Mouse (Mus musculus) heart, embryonic 14.5 days (tissue): Measurements from ENCODE around the gene Hist1h1c. TPM values are rescaled to one million over a fixed set of nuclear protein-coding genes. Genes with fewer than 3 reads are reported as not detected.
"Not testable (repeated sequence)": the region's sequence is repeated elsewhere in the genome, so short reads cannot be mapped to it uniquely, and the experiment has no call there.

Source experiments
- ATAC-seq: fragments of 200-750 bp; cut with Nextera tagmentation; 2 replicates; pipeline ENCODE4 v1.8.0; 2017; ENCODE audit warnings: low read depth, moderate TSS enrichment; ENCODE audit not compliant: insufficient number of reproducible peaks, insufficient read depth, low FRiP score
- H3K27ac ChIP-seq, 2 experiments: fragments of 200-500 bp in 1 of 2; fragments of 300-500 bp in 1 of 2; sonication (generic) in 1 of 2; replicated peaks in 1 of 2; 2 replicates each; pipeline ENCODE4 v1.5.1; 2012 to 2014; ENCODE audit warnings: low read depth in 2 of 2, low read length in 2 of 2, control low read depth in 1 of 2, mild to moderate bottlenecking in 1 of 2, mixed read lengths in 1 of 2; ENCODE audit not compliant: control insufficient read depth in 1 of 2, insufficient read depth in 1 of 2
- H3K27me3 ChIP-seq: fragments of 300-500 bp; sonication (generic); 2 replicates; pipeline ENCODE4 v1.6.1; 2014; ENCODE audit warnings: mild to moderate bottlenecking, low read length, control low read depth; ENCODE audit not compliant: control insufficient read depth, insufficient read depth
- H3K36me3 ChIP-seq: fragments of 300-500 bp; sonication (generic); 2 replicates; pipeline ENCODE4 v1.6.1; 2014; ENCODE audit warnings: mild to moderate bottlenecking, control low read depth, low read length, mixed read lengths; ENCODE audit not compliant: control insufficient read depth, insufficient read depth
- H3K4me1 ChIP-seq, 2 experiments: fragments of 200-500 bp in 1 of 2; fragments of 300-500 bp in 1 of 2; sonication (generic) in 1 of 2; 2 replicates each; pipeline ENCODE4 v1.6.1; 2012 to 2014; ENCODE audit warnings: low read length in 2 of 2, control low read depth in 1 of 2, mixed read lengths in 1 of 2; ENCODE audit not compliant: control insufficient read depth in 2 of 2, insufficient read depth in 2 of 2
- H3K4me2 ChIP-seq: fragments of 300-500 bp; sonication (generic); 2 replicates; pipeline ENCODE4 v1.6.1; 2014; ENCODE audit warnings: mild to moderate bottlenecking, low read length
- H3K4me3 ChIP-seq, 2 experiments: fragments of 200-500 bp in 1 of 2; fragments of 300-500 bp in 1 of 2; sonication (generic) in 1 of 2; 2 replicates each; pipeline ENCODE4 v1.5.1; 2012 to 2014; ENCODE audit warnings: low read length in 2 of 2, mild to moderate bottlenecking in 2 of 2, control low read depth in 1 of 2, low read depth in 1 of 2, moderate library complexity in 1 of 2; ENCODE audit not compliant: control insufficient read depth in 1 of 2, insufficient read depth in 1 of 2
- H3K9ac ChIP-seq: fragments of 300-500 bp; sonication (generic); 2 replicates; pipeline ENCODE4 v1.6.1; 2014; ENCODE audit warnings: mild to moderate bottlenecking, low read length
- H3K9me3 ChIP-seq: fragments of 300-500 bp; sonication (generic); 2 replicates; pipeline ENCODE4 v1.6.1; 2016; ENCODE audit warnings: low read length, control low read depth; ENCODE audit not compliant: control insufficient read depth
- WGBS: fragments of 180-500 bp; shearing (Covaris S2); extraction: QIAGEN DNeasy Blood & Tissue Kit; methylation state at CpG from one replicate; pipeline ENCODE4 v1.1.7; 2014; 5-methylcytosine and 5-hydroxymethylcytosine counted together
- polyA plus RNA-seq: library from polyadenylated mRNA; unstranded; fragments of >200 nt; fragmentation: Nextera tagmentation; extraction: Ambion mirVana; gene quantifications from 2 replicates; pipeline ENCODE4 v1.2.1, GENCODE M21; 2014

Gene Hist1h1c
- polyA plus RNA-seq, 1 experiment from 2014 or later = 43.9 TPM

DNA sequence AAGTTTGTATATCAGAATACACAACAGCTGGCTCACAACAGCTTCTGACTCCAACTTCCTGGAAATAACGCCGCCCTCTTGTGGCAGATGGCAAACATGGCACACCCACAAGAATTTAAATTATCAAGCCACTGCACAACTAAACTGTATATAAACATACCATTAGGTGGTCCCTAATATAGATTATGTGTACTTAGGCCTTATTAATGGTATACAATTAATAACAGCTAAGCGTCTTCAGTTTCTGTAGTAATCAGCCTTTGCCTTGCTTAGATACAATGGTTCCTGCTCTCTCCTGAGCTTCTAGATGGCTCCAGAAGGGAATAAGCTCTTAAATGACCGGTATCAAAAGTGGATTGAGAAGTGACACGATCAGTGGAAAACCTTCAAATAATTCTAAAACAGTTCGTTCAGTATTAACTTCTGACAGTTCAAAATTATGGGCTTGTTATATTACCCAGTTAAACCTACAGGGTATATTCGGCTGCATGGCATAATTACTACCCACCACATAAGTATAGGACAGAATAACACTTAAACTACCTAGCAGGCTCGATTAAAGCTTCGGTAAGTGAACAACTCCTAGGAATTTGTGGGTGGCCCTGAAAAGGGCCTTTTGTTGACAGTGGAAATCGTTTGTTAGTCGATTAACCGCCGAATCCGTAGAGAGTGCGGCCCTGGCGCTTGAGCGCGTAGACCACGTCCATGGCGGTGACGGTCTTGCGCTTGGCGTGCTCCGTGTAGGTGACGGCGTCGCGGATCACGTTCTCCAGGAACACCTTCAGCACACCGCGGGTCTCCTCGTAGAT, 40.9 kb upstream of the Hist1h1c start:
- no peaks in the 10 kb centered on the region for H3K36me3 ChIP-seq
- H3K9me3 ChIP-seq = no peaks in the 10 kb centered on the region
- H3K9ac ChIP-seq = peak overlapping the region; percentile 80
- H3K27me3 ChIP-seq = no peaks in the 10 kb centered on the region
- H3K27ac ChIP-seq = peak overlapping the region; percentile 91 to 92
- no peak; the same call in 1 of the 2 replicates for ATAC-seq
- H3K4me3 ChIP-seq = peak overlapping the region; percentile 47 to 52
- H3K4me2 ChIP-seq = peak overlapping the region; percentile 83
- peaks cover 4 to 7% of the 10 kb centered on the region in 2 experiments; a peak in 2 of 4 replicates for H3K4me1 ChIP-seq
- 1% methylated on average over 20 of the region's 32 CpGs for WGBS

DNA sequence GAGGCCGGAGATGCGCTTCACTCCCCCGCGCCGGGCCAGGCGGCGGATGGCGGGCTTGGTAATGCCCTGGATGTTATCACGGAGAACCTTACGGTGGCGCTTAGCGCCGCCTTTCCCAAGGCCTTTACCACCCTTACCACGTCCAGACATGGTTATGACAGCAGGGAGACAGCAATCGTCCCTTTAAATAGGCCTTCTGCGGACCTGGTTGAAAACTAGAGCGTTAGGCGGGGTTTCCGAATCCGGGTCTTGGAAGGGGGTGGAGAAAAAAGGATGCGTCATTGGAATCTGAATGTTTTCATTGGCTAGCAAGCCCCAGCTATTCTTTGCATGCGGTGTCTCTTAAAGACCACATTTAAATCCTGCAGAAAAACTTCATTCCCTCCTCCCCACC, 40.3 kb upstream of the Hist1h1c start, which contains the start of gene Hist1h4c:
TSS of gene Hist1h4c (minus strand) at position 155 of the 394 bp plus-strand sequence.
- H3K4me2 ChIP-seq = peak within 1 kb of the TSS; percentile 83
- H3K4me3 ChIP-seq = peak within 1 kb of the TSS; percentile 47 to 52
- H3K36me3 ChIP-seq = no peaks in the 10 kb centered on the region
- H3K4me1 ChIP-seq = peaks cover 4 to 7% of the 10 kb centered on the region in 2 experiments; a peak in 2 of 4 replicates
- no peaks in the 10 kb centered on the region for H3K27me3 ChIP-seq
- ATAC-seq = peak; percentile 92
- WGBS = under 1% methylated on average over 17 of the region's 22 CpGs
- H3K27ac ChIP-seq = peak within 1 kb of the TSS; percentile 91 to 92
- peak within 1 kb of the TSS; percentile 80 for H3K9ac ChIP-seq
- no peaks in the 10 kb centered on the region for H3K9me3 ChIP-seq

DNA sequence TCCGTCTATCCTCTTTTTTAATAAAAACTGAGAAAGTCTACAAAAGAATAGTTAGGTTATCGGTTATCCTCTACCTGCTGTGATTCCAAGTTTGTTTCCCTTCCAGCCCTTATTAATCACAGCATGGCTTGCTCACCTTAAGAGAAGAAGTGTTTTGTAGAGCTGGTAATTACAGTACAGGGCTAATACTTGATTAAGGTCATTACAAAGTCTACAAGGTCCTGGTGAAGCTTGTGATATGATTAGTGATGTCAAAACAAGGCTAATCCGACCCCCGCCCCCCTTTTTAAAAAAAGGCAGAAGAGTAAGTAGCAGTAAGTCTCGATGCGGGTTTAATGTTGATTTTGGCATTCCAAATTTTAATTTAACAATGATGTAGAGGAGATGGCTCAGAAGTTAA, 39.6 kb upstream of the Hist1h1c start:
- Histone ChIP-seq H3K36me3 (no peaks in the 10 kb centered on the region), H3K9ac (peak overlapping the region; percentile 28; the same call in 1 of the 2 replicates), H3K9me3 (no peaks in the 10 kb centered on the region), H3K4me3 (no peak overlapping the region), H3K4me1 (peaks cover 4 to 7% of the 10 kb centered on the region in 2 experiments; a peak in 2 of 4 replicates), H3K4me2 (peak overlapping the region; percentile 83), H3K27me3 (no peaks in the 10 kb centered on the region), H3K27ac (peak overlapping the region in 1 of 2 experiments; percentile 92; a peak in 3 of 4 replicates)
- no peak for ATAC-seq
- 62% methylated on average over 6 of the region's 6 CpGs for WGBS

DNA sequence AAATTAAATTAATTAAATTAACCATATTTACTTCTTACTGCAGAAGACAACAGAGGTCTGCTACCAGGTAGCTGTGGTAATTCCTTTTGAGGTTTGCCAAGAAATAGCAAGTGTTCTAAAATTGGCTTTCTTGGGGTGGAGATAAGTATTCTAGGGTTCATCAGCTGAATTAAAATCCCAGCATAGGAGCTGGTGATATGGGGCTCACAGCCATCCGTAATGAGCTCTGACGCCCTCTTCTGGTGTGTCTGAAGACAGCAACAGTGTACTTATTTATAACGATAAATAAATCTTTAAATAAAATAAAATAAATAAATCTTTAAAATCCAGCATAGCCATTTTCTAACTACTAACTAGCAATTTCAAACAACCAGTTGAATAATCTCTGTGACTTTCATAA, 38.8 kb upstream of the Hist1h1c start:
- Histone ChIP-seq H3K4me3 (no peak overlapping the region), H3K4me1 (peaks cover 4 to 7% of the 10 kb centered on the region in 2 experiments; a peak in 2 of 4 replicates), H3K27me3 (no peaks in the 10 kb centered on the region), H3K36me3 (no peaks in the 10 kb centered on the region), H3K4me2 (no peak overlapping the region), H3K9ac (no peak overlapping the region), H3K27ac (no peak overlapping the region), H3K9me3 (no peaks in the 10 kb centered on the region)
- ATAC-seq = no peak
- WGBS = 64% methylated on average over 3 of the region's 3 CpGs

DNA sequence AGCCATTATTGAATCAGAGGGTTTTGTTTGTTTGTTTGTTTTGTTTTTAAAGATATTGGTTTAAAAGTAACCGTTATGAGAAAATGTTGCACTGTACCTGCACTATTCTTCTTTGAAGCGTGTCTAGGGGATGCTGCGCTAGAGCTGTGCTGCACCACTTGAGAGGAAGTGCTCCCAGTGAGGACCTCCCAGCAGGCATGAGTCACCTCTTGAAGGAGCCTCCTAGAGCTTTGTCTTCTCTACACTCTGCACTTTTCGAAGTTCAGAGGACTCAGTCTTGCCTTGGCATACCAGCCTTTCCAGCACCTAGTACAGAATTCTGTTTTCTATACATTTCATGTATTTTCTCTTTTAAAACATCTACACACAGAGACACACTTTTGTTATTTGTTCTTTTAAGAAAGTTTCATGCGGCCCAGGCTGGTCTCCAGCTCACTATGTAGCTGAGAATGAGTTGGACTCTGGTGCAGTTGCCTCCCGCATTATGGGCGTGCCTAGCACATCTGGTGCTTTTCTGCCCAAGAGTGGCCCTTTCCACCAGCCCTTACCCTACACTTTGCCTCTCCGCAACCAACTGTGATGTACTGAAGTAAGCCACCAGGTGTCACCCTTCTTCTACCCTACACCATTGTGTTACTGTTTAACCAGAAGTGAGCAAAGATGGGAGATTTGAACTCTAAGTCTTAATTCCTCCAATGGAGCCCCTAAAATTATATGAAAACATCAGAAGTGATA, 37.7 kb upstream of the Hist1h1c start:
- 15% methylated on average over 8 of the region's 8 CpGs for WGBS
- Histone ChIP-seq H3K9ac (peak overlapping the region; percentile 34; the same call in 1 of the 2 replicates), H3K4me3 (no peak overlapping the region), H3K36me3 (no peaks in the 10 kb centered on the region), H3K9me3 (no peaks in the 10 kb centered on the region), H3K27me3 (no peaks in the 10 kb centered on the region), H3K4me1 (peaks cover under 1 to 5% of the 10 kb centered on the region in 2 experiments; a peak in 1 of 4 replicates), H3K27ac (no peak overlapping the region), H3K4me2 (no peak overlapping the region)
- no peak for ATAC-seq

DNA sequence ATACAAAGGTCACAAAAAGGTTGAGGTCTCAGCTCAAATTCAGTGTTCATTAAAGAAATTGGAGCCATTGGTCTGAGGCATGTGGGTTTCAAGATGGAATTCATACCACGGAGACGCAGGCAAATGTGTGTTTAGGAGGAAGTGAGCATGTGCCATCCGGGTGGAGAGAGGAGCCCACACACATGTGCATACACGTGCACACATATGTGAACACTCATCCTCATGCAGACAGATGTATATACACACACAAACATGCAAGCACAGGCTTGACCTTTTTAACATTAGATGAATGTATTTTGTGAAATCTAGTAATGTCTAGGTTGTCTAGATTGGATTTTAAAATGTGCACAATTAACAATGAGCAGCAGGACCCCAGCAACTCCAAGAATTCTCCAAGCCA, 36.4 kb upstream of the Hist1h1c start:
- Histone ChIP-seq H3K4me3 (no peak overlapping the region), H3K9ac (no peak overlapping the region), H3K4me2 (no peak overlapping the region), H3K36me3 (no peaks in the 10 kb centered on the region), H3K27ac (no peak overlapping the region), H3K27me3 (no peaks in the 10 kb centered on the region), H3K4me1 (0 out of 4 replicates have a peak, but pooled peaks cover 0 to 3% of the 10 kb centered on the region in 2 experiments), H3K9me3 (no peaks in the 10 kb centered on the region)
- ATAC-seq = no peak
- 77% methylated on average over 4 of the region's 4 CpGs for WGBS

DNA sequence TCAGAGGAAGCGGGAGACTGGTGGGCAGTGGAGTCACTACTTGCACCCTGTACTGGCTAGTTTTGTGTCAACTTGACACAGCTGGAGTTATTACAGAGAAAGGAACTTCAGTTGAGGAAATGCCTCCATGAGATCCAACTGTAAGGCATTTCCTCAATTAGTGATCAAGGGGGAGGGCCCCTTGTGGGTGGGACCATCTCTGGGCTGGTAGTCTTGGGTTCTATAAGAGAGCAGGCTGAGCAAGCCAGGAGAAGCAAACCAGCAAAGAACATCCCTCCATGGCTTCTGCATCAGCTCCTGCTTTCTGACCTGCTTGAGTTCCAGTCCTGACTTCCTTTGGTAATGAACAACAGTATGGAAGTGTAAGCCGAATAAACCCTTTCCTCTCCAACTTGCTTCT, 35.8 kb upstream of the Hist1h1c start:
- not testable (repeated sequence) for H3K4me2 ChIP-seq, H3K4me1 ChIP-seq, H3K27ac ChIP-seq, H3K36me3 ChIP-seq, H3K4me3 ChIP-seq, H3K27me3 ChIP-seq, ATAC-seq, H3K9ac ChIP-seq, H3K9me3 ChIP-seq
- 58% methylated on average over 2 of the region's 2 CpGs for WGBS
